Mouse (Mus musculus): ENCODE data around the gene Zfp740. TPM values are rescaled to one million over a fixed set of nuclear protein-coding genes. Genes with fewer than 3 reads are reported as not detected.

Zfp740 gene
- polyA plus RNA-seq, 1 experiment from 2014 or later, result 14.8 TPM

Other genes starting within 250 kb of the Zfp740 start
- gene Krt78, start 249.0 kb upstream of the Zfp740 start, polyA plus RNA-seq (2015; fragmentation: Nextera tagmentation; extraction: Ambion mirVana), result 0.03 TPM in 1 of 2 replicates, not detected in the other
- gene Krt8, start 198.8 kb upstream of the Zfp740 start, polyA plus RNA-seq (2015; fragmentation: Nextera tagmentation; extraction: Ambion mirVana), result 89.5 and 107 TPM in 2 replicates
- gene Krt18, start 175.1 kb upstream of the Zfp740 start, polyA plus RNA-seq (2015; fragmentation: Nextera tagmentation; extraction: Ambion mirVana), result 81.8 and 85.0 TPM in 2 replicates
- gene Eif4b, start 129.5 kb upstream of the Zfp740 start, polyA plus RNA-seq (2015; fragmentation: Nextera tagmentation; extraction: Ambion mirVana), result 67.5 and 79.6 TPM in 2 replicates
- gene Tns2, start 102.8 kb upstream of the Zfp740 start, polyA plus RNA-seq (2015; fragmentation: Nextera tagmentation; extraction: Ambion mirVana), result 4.4 and 5.0 TPM in 2 replicates
- 13.1 and 13.7 TPM in 2 replicates for gene Spryd3, start 67.0 kb upstream of the Zfp740 start, polyA plus RNA-seq (2015; fragmentation: Nextera tagmentation; extraction: Ambion mirVana)
- gene Igfbp6, start 58.9 kb upstream of the Zfp740 start, polyA plus RNA-seq (2015; fragmentation: Nextera tagmentation; extraction: Ambion mirVana), result 1.1 and 1.2 TPM in 2 replicates
- gene Soat2, start 52.7 kb upstream of the Zfp740 start, polyA plus RNA-seq (2015; fragmentation: Nextera tagmentation; extraction: Ambion mirVana), result 31.0 and 31.3 TPM in 2 replicates
- gene Csad, start 1.5 kb downstream of the Zfp740 start, polyA plus RNA-seq (2015; fragmentation: Nextera tagmentation; extraction: Ambion mirVana), result 20.8 and 22.0 TPM in 2 replicates
- gene Itgb7, start 28.7 kb downstream of the Zfp740 start, polyA plus RNA-seq (2015; fragmentation: Nextera tagmentation; extraction: Ambion mirVana), result 5.5 and 6.5 TPM in 2 replicates
- gene Rarg, start 54.3 kb downstream of the Zfp740 start, polyA plus RNA-seq (2015; fragmentation: Nextera tagmentation; extraction: Ambion mirVana), result 2.5 and 3.0 TPM in 2 replicates
- gene Gm9918, start 67.3 kb downstream of the Zfp740 start, polyA plus RNA-seq (2015; fragmentation: Nextera tagmentation; extraction: Ambion mirVana), result not detected in 2 replicates
- gene Mfsd5, start 76.2 kb downstream of the Zfp740 start, polyA plus RNA-seq (2015; fragmentation: Nextera tagmentation; extraction: Ambion mirVana), result 29.0 and 33.7 TPM in 2 replicates
- gene Espl1, start 93.0 kb downstream of the Zfp740 start, polyA plus RNA-seq (2015; fragmentation: Nextera tagmentation; extraction: Ambion mirVana), result 23.3 and 26.3 TPM in 2 replicates
- gene Pfdn5, start 122.9 kb downstream of the Zfp740 start, polyA plus RNA-seq (2015; fragmentation: Nextera tagmentation; extraction: Ambion mirVana), result 133 and 151 TPM in 2 replicates
- gene Myg1, start 128.5 kb downstream of the Zfp740 start, polyA plus RNA-seq (2015; fragmentation: Nextera tagmentation; extraction: Ambion mirVana), result 46.0 and 48.6 TPM in 2 replicates
- gene Aaas, start 147.5 kb downstream of the Zfp740 start, polyA plus RNA-seq (2015; fragmentation: Nextera tagmentation; extraction: Ambion mirVana), result 60.9 and 61.9 TPM in 2 replicates
- gene Sp7, start 163.9 kb downstream of the Zfp740 start, polyA plus RNA-seq (2015; fragmentation: Nextera tagmentation; extraction: Ambion mirVana), result 0.07 and 0.09 TPM in 2 replicates
- gene Sp1, start 202.9 kb downstream of the Zfp740 start, polyA plus RNA-seq (2015; fragmentation: Nextera tagmentation; extraction: Ambion mirVana), result 4.0 and 4.3 TPM in 2 replicates
- 0.14 and 0.42 TPM in 2 replicates for gene Amhr2, start 242.1 kb downstream of the Zfp740 start, polyA plus RNA-seq (2015; fragmentation: Nextera tagmentation; extraction: Ambion mirVana)

Measured in liver, embryonic 13.5 days (tissue).